Mouse (Mus musculus) megakaryocyte progenitor cell, adult 5-6 weeks (primary cell): ENCODE results near the gene Eef2k. TPM values are rescaled to one million over a fixed set of nuclear protein-coding genes. Genes with fewer than 3 reads are reported as not detected.
"Not testable (repeated sequence)": the region's sequence is repeated elsewhere in the genome, so short reads cannot be mapped to it uniquely, and the experiment has no call there.

ENCODE experiments used
- ATAC-seq: replicated peaks from 2 replicates; pipeline ENCODE4 v1.8.0; 2016; ENCODE audit warnings: mild to moderate bottlenecking, moderate TSS enrichment, inconsistent platforms; ENCODE audit not compliant: poor library complexity
- total RNA-seq, 2 experiments: library from RNA; stranded (forward) in 1 of 2; stranded (reverse) in 1 of 2; fragments of 157-497, 149-512 nt in 1 of 2; fragments of 200-1000 nt in 1 of 2; gene quantifications; 2 replicates each; pipeline versions ENCODE4 v1.2.3 to v1.2.4; 2015 to 2017

Gene Eef2k
- total RNA-seq, 2 experiments from 2014 or later = 32.5 to 80.5 TPM

- peak; percentile 7 for ATAC-seq
These were observed 33.1 kb downstream of the Eef2k start for GRCm38 (mm10) chr7:120875540-120876388.

- no peak for ATAC-seq
These were observed 35.6 kb downstream of the Eef2k start for GRCm38 (mm10) chr7:120878271-120878670.

GRCm38 (mm10) chr7:120879972-120880371, 37.3 kb downstream of the Eef2k start:
- ATAC-seq = 0 out of 2 replicates have a peak, but pooled peaks have one; percentile 5

GRCm38 (mm10) chr7:120880770-120881169, 38.1 kb downstream of the Eef2k start:
- no peak for ATAC-seq

- peak; percentile 25 for ATAC-seq
These were observed 38.8 kb downstream of the Eef2k start for GRCm38 (mm10) chr7:120881451-120881850.

GRCm38 (mm10) chr7:120882674-120883073, 40.0 kb downstream of the Eef2k start:
- ATAC-seq = no peak

GRCm38 (mm10) chr7:120883523-120884290, 41.1 kb downstream of the Eef2k start:
- peak; percentile 35 for ATAC-seq

GRCm38 (mm10) chr7:120884746-120885145, 42.1 kb downstream of the Eef2k start:
- ATAC-seq = peak; percentile 23

- ATAC-seq = peak; percentile 26
These were observed 50.5 kb downstream of the Eef2k start for GRCm38 (mm10) chr7:120893123-120893522.

- ATAC-seq = no peak
These were observed 54.4 kb downstream of the Eef2k start for GRCm38 (mm10) chr7:120897054-120897453.

- no peak; the same call in 1 of the 2 replicates for ATAC-seq
These were observed 55.2 kb downstream of the Eef2k start for GRCm38 (mm10) chr7:120897711-120898335.

- ATAC-seq = no peak
These were observed 57.6 kb downstream of the Eef2k start for GRCm38 (mm10) chr7:120900191-120900590.

- peak; percentile 62 for ATAC-seq
These were observed 59.1 kb downstream of the Eef2k start for GRCm38 (mm10) chr7:120901701-120902100.

GRCm38 (mm10) chr7:120902931-120903330, 60.3 kb downstream of the Eef2k start:
- ATAC-seq = no peak

GRCm38 (mm10) chr7:120910172-120910571, 67.5 kb downstream of the Eef2k start:
- peak; percentile 36; the same call in 1 of the 2 replicates for ATAC-seq

GRCm38 (mm10) chr7:120911268-120911667, 68.6 kb downstream of the Eef2k start:
- not testable (repeated sequence) for ATAC-seq

- 0 out of 2 replicates have a peak, but pooled peaks have one; percentile 15 for ATAC-seq
These were observed 70.7 kb downstream of the Eef2k start for GRCm38 (mm10) chr7:120913332-120913731.

- ATAC-seq = no peak
These were observed 73.7 kb downstream of the Eef2k start for GRCm38 (mm10) chr7:120916262-120916875.

- no peak for ATAC-seq
These were observed 74.6 kb downstream of the Eef2k start for GRCm38 (mm10) chr7:120917279-120917591.

GRCm38 (mm10) chr7:120917592-120918461, 75.2 kb downstream of the Eef2k start, which contains the start of gene Polr3e:
TSS of gene Polr3e (plus strand) at chr7:120917744.
- peak; percentile 89 for ATAC-seq
